Mouse (Mus musculus): Measurements from ENCODE around the gene Dlg4. TPM values are rescaled to one million over a fixed set of nuclear protein-coding genes. Genes with fewer than 3 reads are reported as not detected.

The Dlg4 gene
- polyA plus RNA-seq (2015; fragmentation: Nextera tagmentation; extraction: Ambion mirVana), result 4.7 and 5.1 TPM in 2 replicates

DNA sequence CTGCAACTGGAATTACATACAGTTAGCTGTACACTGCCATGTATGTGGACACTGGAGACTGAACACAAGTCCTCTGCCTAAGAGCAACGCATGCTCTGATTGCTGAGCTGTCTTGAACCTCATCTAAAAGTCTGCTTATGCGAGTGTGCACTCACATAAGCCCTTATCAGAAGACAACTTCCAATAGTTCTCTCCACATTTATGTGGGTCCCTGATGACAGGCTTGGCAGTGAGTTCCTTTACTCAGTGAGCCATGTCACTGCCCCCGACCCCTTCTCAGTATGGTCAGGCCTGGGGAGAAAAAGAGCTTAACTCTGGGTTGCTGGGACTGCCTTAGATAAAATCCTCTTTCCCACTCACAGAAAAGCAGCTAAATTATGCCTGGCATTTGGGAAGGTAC is at the start of gene Dlg4:
Gene Dlg4, plus strand, starts transcription at position 274 of the 400 bp plus-strand sequence.
- peaks cover 26% of the 10 kb centered on the region for H3K36me3 ChIP-seq
- no peaks in the 10 kb centered on the region for H3K27me3 ChIP-seq (replicated peaks)
- peaks cover 68% of the 10 kb centered on the region for H3K4me1 ChIP-seq
- H3K9me3 ChIP-seq, result no peaks in the 10 kb centered on the region
- peak within 1 kb of the TSS; percentile 87 for H3K27ac ChIP-seq (replicated peaks)
- WGBS, result 63% methylated on average over 3 of the region's 3 CpGs
- peak within 1 kb of the TSS; percentile 66 for H3K4me3 ChIP-seq
- no peak for ATAC-seq (ENCODE audit: extremely low read depth, insufficient number of reproducible peaks, low FRiP score, low TSS enrichment)
- peak within 1 kb of the TSS; percentile 86 for H3K4me2 ChIP-seq
- H3K9ac ChIP-seq, result peak within 1 kb of the TSS; percentile 90

DNA sequence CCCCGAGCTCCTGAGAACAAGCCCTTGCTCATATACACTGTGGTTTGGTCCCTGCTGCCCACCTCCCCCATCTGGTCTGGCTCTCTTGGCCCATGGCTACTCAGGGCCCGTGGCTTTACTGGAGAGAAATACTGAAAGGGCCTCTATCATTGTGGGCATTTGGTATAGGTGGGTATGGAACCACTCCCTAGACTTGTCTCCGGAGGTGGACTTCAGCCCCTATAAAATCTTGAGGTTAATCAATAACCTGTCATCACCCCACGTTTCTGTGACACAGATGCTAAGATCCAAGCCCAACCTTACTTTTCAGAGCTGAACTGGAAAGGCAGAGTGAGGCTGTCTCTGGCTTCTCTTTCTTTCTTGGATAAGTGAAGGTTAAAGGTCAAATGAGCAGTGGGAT is 47.9 kb upstream of the Dlg4 start:
- ATAC-seq (ENCODE audit: extremely low read depth, insufficient number of reproducible peaks, low FRiP score, low TSS enrichment), result no peak
- Histone ChIP-seq H3K36me3 (peaks cover 58% of the 10 kb centered on the region), H3K9ac (no peak overlapping the region), H3K27me3 (replicated peaks) (peaks cover 45% of the 10 kb centered on the region), H3K27ac (replicated peaks) (no peak overlapping the region), H3K4me3 (no peak overlapping the region), H3K4me2 (no peak overlapping the region), H3K4me1 (peaks cover 20% of the 10 kb centered on the region), H3K9me3 (no peaks in the 10 kb centered on the region)
- WGBS, result 78% methylated on average over 4 of the region's 4 CpGs

DNA sequence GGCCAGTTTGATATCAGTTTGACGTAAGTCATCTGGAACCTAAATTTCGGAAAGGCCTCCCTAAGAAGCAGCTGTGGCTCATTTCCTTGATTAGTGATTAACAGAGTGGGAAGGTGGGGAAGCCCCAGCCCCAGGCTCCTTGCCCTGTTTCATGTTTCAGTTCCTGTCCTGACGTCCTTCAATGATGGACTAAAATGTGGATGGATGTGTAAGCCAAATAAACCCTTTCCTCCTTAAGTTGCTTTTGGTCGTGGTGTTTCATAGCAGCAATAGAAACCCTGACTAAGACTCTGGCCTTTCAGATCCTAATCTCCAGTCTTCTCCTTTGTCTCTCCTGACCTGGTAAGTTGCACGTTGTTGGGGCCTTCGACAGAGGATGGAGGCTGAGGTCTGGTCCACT is 46.5 kb upstream of the Dlg4 start:
- H3K27me3 ChIP-seq (replicated peaks), result peaks cover 31% of the 10 kb centered on the region
- no peak overlapping the region for H3K4me3 ChIP-seq
- H3K27ac ChIP-seq (replicated peaks), result no peak overlapping the region
- H3K36me3 ChIP-seq, result peaks cover 73% of the 10 kb centered on the region
- no peak for ATAC-seq (ENCODE audit: extremely low read depth, insufficient number of reproducible peaks, low FRiP score, low TSS enrichment)
- peaks cover 17% of the 10 kb centered on the region for H3K4me1 ChIP-seq
- no peak overlapping the region for H3K4me2 ChIP-seq
- 85% methylated on average over 6 of the region's 6 CpGs for WGBS
- no peak overlapping the region for H3K9ac ChIP-seq
- H3K9me3 ChIP-seq, result no peaks in the 10 kb centered on the region

DNA sequence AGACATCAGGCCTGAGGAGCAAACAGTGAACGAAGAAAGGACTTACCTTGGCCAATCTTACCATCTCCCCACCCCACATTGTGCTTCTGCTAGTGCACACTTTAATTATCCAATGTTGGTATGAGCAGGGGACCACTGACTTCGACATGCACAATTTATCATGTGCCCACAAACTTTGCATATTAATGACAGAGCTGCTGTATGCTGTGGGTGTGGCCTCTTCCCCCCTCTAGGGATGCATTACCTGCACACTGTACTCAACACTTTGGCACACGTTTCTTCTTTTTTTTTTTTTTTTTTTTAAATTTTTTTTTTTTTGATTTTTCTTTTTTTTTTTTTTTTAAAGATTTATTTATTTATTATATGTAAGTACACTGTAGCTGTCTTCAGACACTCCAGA is 46.0 kb upstream of the Dlg4 start:
- peaks cover 78% of the 10 kb centered on the region for H3K36me3 ChIP-seq

DNA sequence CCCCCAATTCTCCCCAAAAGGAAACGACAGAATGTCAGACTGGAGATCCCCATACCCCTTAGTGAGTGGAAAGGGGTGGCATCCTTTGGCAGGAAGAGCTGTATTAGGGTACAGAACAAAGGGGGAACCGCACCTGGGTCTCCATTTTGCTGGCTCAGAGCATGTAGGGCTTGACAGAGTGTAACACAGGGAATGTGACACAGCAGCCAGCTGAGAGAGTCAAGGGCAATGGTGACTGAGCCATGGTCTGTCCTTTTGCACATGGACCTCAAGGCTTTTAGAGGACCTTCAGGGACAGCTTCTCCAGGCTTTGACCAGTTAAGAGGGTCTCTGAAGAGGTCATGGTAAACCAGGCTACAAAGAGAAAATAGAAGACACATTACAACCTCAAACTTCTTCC is 41.8 kb upstream of the Dlg4 start:
- no peak overlapping the region for H3K27ac ChIP-seq (replicated peaks)
- H3K4me3 ChIP-seq, result no peak overlapping the region
- H3K27me3 ChIP-seq (replicated peaks), result no peaks in the 10 kb centered on the region
- no peaks in the 10 kb centered on the region for H3K9me3 ChIP-seq
- peaks cover 88% of the 10 kb centered on the region for H3K36me3 ChIP-seq
- 93% methylated on average over 2 of the region's 2 CpGs for WGBS
- no peak for ATAC-seq (ENCODE audit: extremely low read depth, insufficient number of reproducible peaks, low FRiP score, low TSS enrichment)
- H3K4me2 ChIP-seq, result no peak overlapping the region
- H3K4me1 ChIP-seq, result peaks cover 10% of the 10 kb centered on the region
- no peak overlapping the region for H3K9ac ChIP-seq

More for the DNA sequence above, 46.0 kb upstream of the Dlg4 start:
- Histone ChIP-seq H3K9me3 (no peaks in the 10 kb centered on the region), H3K27ac (replicated peaks) (no peak overlapping the region), H3K27me3 (replicated peaks) (peaks cover 25% of the 10 kb centered on the region), H3K9ac (no peak overlapping the region), H3K4me3 (no peak overlapping the region), H3K4me2 (no peak overlapping the region), H3K4me1 (peaks cover 13% of the 10 kb centered on the region)
- no peak for ATAC-seq (ENCODE audit: extremely low read depth, insufficient number of reproducible peaks, low FRiP score, low TSS enrichment)
- 85% methylated on average over 3 of the region's 3 CpGs for WGBS

DNA sequence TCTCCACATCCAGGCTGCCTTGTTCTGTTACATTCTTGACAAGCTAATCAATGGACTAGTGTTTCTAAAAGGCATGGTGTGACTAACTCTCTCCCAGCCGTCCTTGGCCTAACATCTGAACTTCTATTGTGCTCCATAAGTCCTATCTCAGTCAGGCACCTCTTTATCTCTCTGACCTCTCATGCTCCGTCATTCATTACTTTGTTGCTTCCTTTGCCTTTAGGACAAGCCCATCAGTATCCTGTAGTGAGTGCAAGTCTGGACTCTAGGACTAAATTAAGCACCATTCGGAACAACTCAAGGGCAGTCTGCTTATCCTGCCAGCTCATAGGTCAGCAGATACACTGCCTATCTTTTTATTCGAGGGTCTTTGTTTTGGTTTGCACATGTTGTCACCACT is 40.5 kb upstream of the Dlg4 start:
- WGBS, result 42% methylated on average over 4 of the region's 4 CpGs
- Histone ChIP-seq H3K4me2 (no peak overlapping the region), H3K27me3 (replicated peaks) (no peaks in the 10 kb centered on the region), H3K9me3 (no peaks in the 10 kb centered on the region), H3K36me3 (peaks cover 76% of the 10 kb centered on the region), H3K9ac (no peak overlapping the region), H3K27ac (replicated peaks) (no peak overlapping the region), H3K4me1 (peaks cover 10% of the 10 kb centered on the region), H3K4me3 (no peak overlapping the region)
- ATAC-seq (ENCODE audit: extremely low read depth, insufficient number of reproducible peaks, low FRiP score, low TSS enrichment), result no peak

DNA sequence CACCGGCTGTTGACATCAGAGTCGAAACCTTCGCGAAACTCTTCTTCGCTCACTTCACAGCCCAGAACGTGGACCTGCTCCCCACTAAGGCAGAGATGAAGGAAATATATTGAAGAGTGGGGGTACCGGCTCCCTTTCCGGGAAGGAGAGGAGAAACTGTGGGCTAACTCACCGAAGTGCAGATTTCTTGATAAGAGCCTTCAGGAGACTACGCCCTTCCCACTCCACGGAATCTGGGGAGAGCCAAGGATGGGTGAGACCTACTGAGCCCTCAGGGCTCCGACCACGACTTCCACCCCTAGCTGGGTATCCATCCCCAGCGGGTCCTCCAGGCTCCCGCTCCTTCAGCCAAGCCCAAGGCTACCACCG is 36.9 kb upstream of the Dlg4 start:
- Histone ChIP-seq H3K36me3 (peaks cover 54% of the 10 kb centered on the region), H3K4me3 (peak overlapping the region; percentile 100), H3K27me3 (replicated peaks) (no peaks in the 10 kb centered on the region), H3K9ac (peak overlapping the region; percentile 100), H3K9me3 (no peaks in the 10 kb centered on the region), H3K4me1 (peaks cover 35% of the 10 kb centered on the region), H3K4me2 (peak overlapping the region; percentile 87), H3K27ac (replicated peaks) (peak overlapping the region; percentile 99)
- no peak for ATAC-seq (ENCODE audit: extremely low read depth, insufficient number of reproducible peaks, low FRiP score, low TSS enrichment)
- WGBS, result 3% methylated on average over 16 of the region's 16 CpGs

DNA sequence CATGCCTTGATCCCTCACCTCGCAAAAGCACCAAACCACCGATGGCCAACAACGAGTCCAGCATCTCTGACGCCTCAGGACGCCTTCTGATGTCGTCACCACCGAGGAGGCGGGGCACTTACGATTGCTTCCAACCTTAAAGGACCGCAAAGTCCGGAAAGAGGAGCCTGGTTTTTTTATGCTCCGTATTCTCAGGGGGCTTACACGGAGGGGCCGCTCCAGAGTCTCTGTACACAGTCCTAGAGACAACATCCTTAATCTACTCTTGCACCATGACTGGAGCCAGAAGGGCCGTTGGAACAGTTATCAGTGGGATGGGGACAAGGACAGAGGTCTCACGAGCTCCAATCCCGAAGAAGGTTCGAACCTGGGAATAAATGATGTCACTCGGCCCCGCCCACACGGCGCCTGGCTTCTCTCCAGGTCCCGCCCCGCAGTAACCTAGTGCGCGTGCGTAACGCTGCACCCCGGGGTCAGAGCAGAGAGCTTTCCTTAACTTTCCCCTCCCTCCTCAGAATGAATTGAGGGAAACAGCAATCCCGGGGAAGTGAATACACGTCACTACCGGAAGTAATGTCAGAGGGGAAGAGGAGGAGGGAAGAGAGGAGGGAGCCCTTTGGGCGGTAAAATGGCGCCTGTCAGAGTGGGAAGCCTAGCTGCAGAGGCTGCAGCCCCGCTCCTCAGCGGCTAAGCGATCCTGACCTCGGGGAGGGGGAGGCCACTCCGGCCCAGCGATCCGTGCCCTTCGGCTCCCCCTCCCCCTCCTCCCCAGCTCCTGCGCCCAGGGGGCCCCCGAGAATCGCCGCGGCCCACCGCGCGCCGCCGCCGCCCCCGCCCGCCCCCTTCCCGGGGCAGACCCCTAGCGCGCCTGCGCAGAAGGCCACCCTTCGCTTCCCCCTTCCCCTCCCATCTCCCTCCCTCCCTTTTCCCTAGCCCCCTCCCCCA is 36.3 kb upstream of the Dlg4 start:
- Histone ChIP-seq H3K4me3 (peak overlapping the region; percentile 100), H3K9ac (peak overlapping the region; percentile 100), H3K9me3 (no peaks in the 10 kb centered on the region), H3K27ac (replicated peaks) (peak overlapping the region; percentile 99), H3K4me1 (peaks cover 35% of the 10 kb centered on the region), H3K4me2 (peak overlapping the region; percentile 87), H3K36me3 (peaks cover 54% of the 10 kb centered on the region), H3K27me3 (replicated peaks) (no peaks in the 10 kb centered on the region)
- peak; percentile 90 for ATAC-seq (ENCODE audit: extremely low read depth, insufficient number of reproducible peaks, low FRiP score, low TSS enrichment)
- under 1% methylated on average over 43 of the region's 60 CpGs for WGBS

DNA sequence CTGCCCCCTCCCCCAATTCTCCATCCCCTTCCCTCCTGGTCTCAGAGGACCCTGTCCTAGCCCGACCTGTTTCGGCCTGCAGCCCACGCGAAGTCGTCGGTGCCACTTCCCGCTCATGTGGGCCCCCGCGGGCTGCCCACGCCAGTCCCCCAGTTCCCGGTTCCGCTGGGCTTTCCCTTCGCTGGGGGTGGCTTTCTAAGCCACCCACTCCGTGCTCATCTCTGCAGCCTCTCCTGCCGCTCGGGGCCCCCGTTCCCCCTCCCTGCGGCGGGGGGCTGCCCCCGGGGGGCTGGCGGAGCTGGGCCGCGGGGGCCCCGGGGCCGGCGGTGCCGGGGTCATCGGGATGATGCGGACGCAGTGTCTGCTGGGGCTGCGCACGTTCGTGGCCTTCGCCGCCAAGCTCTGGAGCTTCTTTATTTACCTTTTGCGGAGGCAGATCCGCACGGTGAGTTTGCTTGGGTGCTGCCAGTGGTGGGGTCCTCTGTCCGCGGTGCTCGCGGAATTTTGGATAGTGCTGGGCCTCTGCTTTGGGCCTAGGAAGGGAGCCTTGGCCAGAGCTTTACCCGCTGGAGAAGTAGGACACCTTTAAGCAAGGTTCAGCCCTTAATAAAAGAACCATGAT is 35.5 kb upstream of the Dlg4 start, which contains the start of gene Ctdnep1:
Gene Ctdnep1, plus strand, starts transcription at position 16 of the 622 bp plus-strand sequence.
- peak within 1 kb of the TSS; percentile 100 for H3K4me3 ChIP-seq
- peak within 1 kb of the TSS; percentile 100 for H3K9ac ChIP-seq
- under 1% methylated on average over 43 of the region's 43 CpGs for WGBS
- H3K36me3 ChIP-seq, result peaks cover 54% of the 10 kb centered on the region
- no peaks in the 10 kb centered on the region for H3K9me3 ChIP-seq
- H3K27ac ChIP-seq (replicated peaks), result peak within 1 kb of the TSS; percentile 99
- H3K27me3 ChIP-seq (replicated peaks), result no peaks in the 10 kb centered on the region
- H3K4me2 ChIP-seq, result peak within 1 kb of the TSS; percentile 87
- peak; percentile 14; the same call in 1 of the 2 replicates for ATAC-seq (ENCODE audit: extremely low read depth, insufficient number of reproducible peaks, low FRiP score, low TSS enrichment)
- H3K4me1 ChIP-seq, result peaks cover 35% of the 10 kb centered on the region

DNA sequence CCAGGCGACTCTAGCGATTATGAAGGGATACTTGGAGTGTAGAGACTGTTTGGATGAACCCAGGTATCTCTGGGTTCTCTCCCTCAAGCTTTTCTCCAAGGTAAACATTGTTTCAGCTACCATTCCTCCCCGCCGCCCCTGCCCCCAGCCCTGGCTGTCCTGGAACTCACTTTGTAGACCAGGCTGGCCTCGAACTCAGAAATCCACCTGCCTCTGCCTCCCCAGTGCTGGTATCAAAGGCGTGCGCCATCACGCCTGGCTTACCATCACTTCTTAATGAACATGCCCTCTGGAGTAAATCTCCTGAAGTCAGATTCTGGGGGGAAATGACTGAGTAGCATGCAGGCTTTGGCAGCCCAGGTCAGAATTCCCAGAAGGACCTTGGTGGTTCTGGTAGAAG is 34.5 kb upstream of the Dlg4 start, which contains the start of gene Elp5:
Gene Elp5, minus strand, starts transcription at position 293 of the 400 bp plus-strand sequence.
- Histone ChIP-seq H3K36me3 (peaks cover 54% of the 10 kb centered on the region), H3K27ac (replicated peaks) (peak within 1 kb of the TSS; percentile 99), H3K4me1 (peaks cover 35% of the 10 kb centered on the region), H3K27me3 (replicated peaks) (no peaks in the 10 kb centered on the region), H3K4me2 (peak within 1 kb of the TSS; percentile 87), H3K9me3 (no peaks in the 10 kb centered on the region), H3K9ac (peak within 1 kb of the TSS; percentile 100), H3K4me3 (peak within 1 kb of the TSS; percentile 100)
- ATAC-seq (ENCODE audit: extremely low read depth, insufficient number of reproducible peaks, low FRiP score, low TSS enrichment), result no peak
- 47% methylated on average over 8 of the region's 8 CpGs for WGBS

DNA sequence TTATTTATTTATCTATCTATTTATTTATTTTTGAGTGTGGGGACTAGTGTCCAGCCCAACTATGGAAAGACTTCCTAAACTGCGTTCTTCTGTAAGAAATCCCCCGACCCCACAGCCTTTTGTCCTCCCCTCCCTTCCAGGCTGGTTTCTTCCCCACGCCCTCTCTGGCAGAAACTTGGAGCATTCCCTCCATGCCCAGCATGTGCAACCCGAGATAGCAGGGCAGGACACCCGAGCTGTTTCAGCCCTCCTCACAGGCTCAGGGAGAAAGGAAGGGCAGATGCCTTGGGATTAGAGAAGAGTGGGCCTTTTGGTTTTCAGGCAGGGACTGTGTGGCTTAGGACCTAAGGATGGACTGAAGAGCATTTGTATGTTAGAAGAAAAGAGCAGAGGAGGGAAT is 33.9 kb upstream of the Dlg4 start:
- peak overlapping the region; percentile 99 for H3K27ac ChIP-seq (replicated peaks)
- 17% methylated on average over 5 of the region's 5 CpGs for WGBS
- H3K4me1 ChIP-seq, result peaks cover 35% of the 10 kb centered on the region
- H3K4me3 ChIP-seq, result peak overlapping the region; percentile 100
- H3K9ac ChIP-seq, result peak overlapping the region; percentile 100
- peaks cover 54% of the 10 kb centered on the region for H3K36me3 ChIP-seq
- ATAC-seq (ENCODE audit: extremely low read depth, insufficient number of reproducible peaks, low FRiP score, low TSS enrichment), result no peak
- no peaks in the 10 kb centered on the region for H3K9me3 ChIP-seq
- no peaks in the 10 kb centered on the region for H3K27me3 ChIP-seq (replicated peaks)
- H3K4me2 ChIP-seq, result peak overlapping the region; percentile 87
